Mouse (Mus musculus) forebrain, postnatal 0 days (tissue): Measurements from ENCODE around the gene Smg7. TPM values are rescaled to one million over a fixed set of nuclear protein-coding genes. Genes with fewer than 3 reads are reported as not detected.

Experiments used
- ATAC-seq: fragments of 200-750 bp; cut with Nextera tagmentation; 2 replicates; pipeline ENCODE4 v1.8.0; 2017; ENCODE audit warnings: mild to moderate bottlenecking, moderate library complexity
- DNase-seq: peaks from one replicate; pipeline ENCODE4 v3.0.0-alpha.2; 2015
- H3K27ac ChIP-seq: fragments of 300-500 bp; sonication (generic); 2 replicates; pipeline ENCODE4 v1.5.1; 2014; ENCODE audit warnings: low read depth, mild to moderate bottlenecking, antibody characterized with exemption, low read length, moderate library complexity, mixed read lengths
- H3K27me3 ChIP-seq: fragments of 300-500 bp; sonication (generic); 2 replicates; pipeline ENCODE4 v1.6.1; 2014; ENCODE audit warnings: mild to moderate bottlenecking, low read length, mixed read lengths; ENCODE audit not compliant: insufficient read depth
- H3K36me3 ChIP-seq: fragments of 300-500 bp; sonication (generic); 2 replicates; pipeline ENCODE4 v1.6.1; 2014; ENCODE audit warnings: mild to moderate bottlenecking, moderate library complexity; ENCODE audit not compliant: insufficient read depth
- H3K4me1 ChIP-seq: fragments of 300-500 bp; sonication (generic); 2 replicates; pipeline ENCODE4 v1.6.1; 2014; ENCODE audit warnings: antibody characterized with exemption; ENCODE audit not compliant: insufficient read depth
- H3K4me2 ChIP-seq: fragments of 300-500 bp; sonication (generic); 2 replicates; pipeline ENCODE4 v1.6.1; 2014; ENCODE audit warnings: low read depth, mild to moderate bottlenecking, moderate library complexity
- H3K4me3 ChIP-seq: fragments of 300-500 bp; sonication (generic); 2 replicates; pipeline ENCODE4 v1.5.1; 2014; ENCODE audit warnings: low read depth, low read length, mixed read lengths
- H3K9ac ChIP-seq: fragments of 300-500 bp; sonication (generic); 2 replicates; pipeline ENCODE4 v1.6.1; 2014; ENCODE audit warnings: mild to moderate bottlenecking
- H3K9me3 ChIP-seq: fragments of 300-500 bp; sonication (generic); 2 replicates; pipeline ENCODE4 v1.6.1; 2016; ENCODE audit warnings: low read length
- CTCF ChIP-seq: sonication (generic); IDR thresholded peaks from 2 replicates; pipeline ENCODE4 v1.5.1; 2016; ENCODE audit warnings: antibody characterized with exemption, control low read depth, low read depth
- WGBS: fragments of 180-500 bp; shearing (Covaris S2); extraction: QIAGEN DNeasy Blood & Tissue Kit; methylation state at CpG from one replicate; pipeline ENCODE4 v1.1.7; 2014; 5-methylcytosine and 5-hydroxymethylcytosine counted together
- polyA plus RNA-seq: library from polyadenylated mRNA; unstranded; fragments of >200 nt; fragmentation: Nextera tagmentation; extraction: Ambion mirVana; gene quantifications from 2 replicates; pipeline ENCODE4 v1.2.1, GENCODE M21; 2015
- total RNA-seq: library from RNA; depleted of rRNA; stranded (reverse); fragments of >200 nt; gene quantifications from 2 replicates; pipeline ENCODE4 v1.2.3, GENCODE M21; 2014

The Smg7 gene
- total and polyA plus RNA-seq, 2 experiments from 2014 or later = 26.1 to 67.7 TPM

DNA sequence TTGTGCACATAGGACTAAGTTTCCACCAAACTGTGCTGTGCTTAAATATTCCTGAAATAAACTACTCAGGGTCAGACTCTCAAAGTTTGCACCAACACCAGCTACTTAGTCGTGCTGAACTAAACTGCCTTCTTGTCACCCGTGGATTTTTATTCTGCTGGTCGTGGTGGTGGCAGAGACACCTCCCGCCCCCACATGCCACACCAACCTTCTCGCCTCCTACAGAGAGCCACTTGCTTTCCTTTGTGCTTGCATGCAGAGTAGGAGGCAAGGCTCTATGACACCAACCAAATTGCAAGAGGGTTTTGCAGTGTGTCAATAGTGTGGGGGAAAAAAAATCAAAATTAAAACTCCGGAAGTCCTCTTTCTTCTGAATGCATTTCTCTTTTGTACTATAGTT is 82.9 kb downstream of the Smg7 start:
- TF ChIP-seq CTCF = no peak
- DNase-seq (no peak), ATAC-seq (no peak)
- Histone ChIP-seq H3K4me1 (peaks cover 10% of the 10 kb centered on the region), H3K27me3 (no peaks in the 10 kb centered on the region), H3K27ac (no peak overlapping the region), H3K36me3 (no peaks in the 10 kb centered on the region), H3K9me3 (no peaks in the 10 kb centered on the region), H3K4me3 (no peak overlapping the region), H3K9ac (no peak overlapping the region), H3K4me2 (no peak overlapping the region)
- 85% methylated on average over 6 of the region's 6 CpGs for WGBS

DNA sequence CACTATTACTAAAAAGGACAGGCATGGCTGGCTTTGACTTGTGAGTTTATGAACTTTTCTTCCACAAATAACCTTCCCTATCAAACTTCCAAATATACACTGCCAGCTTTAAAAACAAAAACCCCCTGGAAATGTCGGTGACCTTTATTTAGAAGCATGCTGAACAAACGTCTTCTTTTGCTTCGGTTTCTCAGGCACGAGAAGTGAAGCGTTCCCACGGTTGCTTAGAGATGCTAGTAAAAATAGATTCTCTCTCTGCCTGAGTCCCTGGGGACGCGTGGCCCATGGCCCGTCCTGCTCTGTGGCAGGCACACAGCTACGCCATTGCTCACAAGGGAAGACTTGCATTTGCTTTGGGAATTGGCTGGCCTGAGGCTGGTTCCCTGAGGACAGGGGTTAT is 84.7 kb downstream of the Smg7 start:
- H3K4me2 ChIP-seq = no peak overlapping the region
- H3K36me3 ChIP-seq = no peaks in the 10 kb centered on the region
- peak; percentile 39 for DNase-seq
- no peaks in the 10 kb centered on the region for H3K27me3 ChIP-seq
- H3K9ac ChIP-seq = no peak overlapping the region
- H3K9me3 ChIP-seq = no peaks in the 10 kb centered on the region
- ATAC-seq = peak; percentile 58
- no peak overlapping the region for H3K4me3 ChIP-seq
- H3K4me1 ChIP-seq = peaks cover 10% of the 10 kb centered on the region
- peak overlapping the region; percentile 62 for H3K27ac ChIP-seq
- no peak for TF ChIP-seq CTCF
- 19% methylated on average over 10 of the region's 10 CpGs for WGBS

DNA sequence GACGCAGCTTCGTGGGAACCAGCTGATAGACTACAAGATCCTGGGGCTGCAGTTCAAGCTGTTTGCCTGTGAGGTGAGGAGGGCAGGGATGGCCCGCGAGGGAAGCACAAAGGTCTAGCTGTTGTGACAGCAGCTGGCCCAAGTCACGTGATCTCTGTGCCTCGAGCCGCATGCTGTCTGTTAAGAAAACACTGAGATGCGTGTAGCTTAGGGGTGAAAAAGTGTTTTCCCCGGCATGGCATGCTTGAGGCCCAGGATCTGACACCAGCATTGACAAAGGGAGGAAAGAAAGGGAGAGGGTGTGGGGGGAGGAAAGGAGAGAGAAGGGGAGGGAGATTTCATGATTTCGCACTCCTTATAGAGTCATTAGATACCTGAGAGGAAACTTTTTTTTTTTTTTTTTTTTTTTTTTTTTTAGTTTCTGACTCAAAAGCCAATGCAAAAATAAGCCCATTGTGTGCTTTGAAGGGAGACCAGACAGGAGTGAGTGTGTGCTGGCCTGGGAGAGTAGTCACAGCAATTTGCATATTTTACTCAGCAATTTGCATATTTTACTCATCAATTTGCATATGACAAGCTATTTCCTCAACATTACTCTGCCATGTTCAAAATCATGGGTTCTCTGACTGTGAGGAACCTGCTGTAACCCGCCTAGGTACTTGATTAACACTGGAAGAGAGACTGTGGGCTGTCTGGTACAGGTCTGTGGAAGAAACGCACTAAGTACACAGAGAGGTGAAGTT is 85.2 kb downstream of the Smg7 start:
- H3K27me3 ChIP-seq = no peaks in the 10 kb centered on the region
- no peaks in the 10 kb centered on the region for H3K36me3 ChIP-seq
- H3K9ac ChIP-seq = no peak overlapping the region
- 16% methylated on average over 12 of the region's 12 CpGs for WGBS
- H3K27ac ChIP-seq = peak overlapping the region; percentile 62
- peak; percentile 41 for DNase-seq
- ATAC-seq = peak; percentile 79
- no peak for TF ChIP-seq CTCF
- no peak overlapping the region for H3K4me2 ChIP-seq
- no peak overlapping the region for H3K4me3 ChIP-seq
- H3K9me3 ChIP-seq = no peaks in the 10 kb centered on the region
- peaks cover 10% of the 10 kb centered on the region for H3K4me1 ChIP-seq

- ATAC-seq (peak; percentile 68), DNase-seq (peak; percentile 62)
- H3K27ac ChIP-seq = no peak overlapping the region
- no peak overlapping the region for H3K4me2 ChIP-seq
- no peak overlapping the region for H3K9ac ChIP-seq
- H3K4me1 ChIP-seq = peaks cover 10% of the 10 kb centered on the region
- H3K9me3 ChIP-seq = no peaks in the 10 kb centered on the region
- H3K36me3 ChIP-seq = no peaks in the 10 kb centered on the region
- no peaks in the 10 kb centered on the region for H3K27me3 ChIP-seq
- WGBS = 31% methylated on average over 7 of the region's 7 CpGs
- peak; percentile 29; the same call in 1 of the 2 replicates for TF ChIP-seq CTCF
- H3K4me3 ChIP-seq = no peak overlapping the region
These were observed 87.2 kb downstream of the Smg7 start for GRCm38 (mm10) chr1:152815265-152815701.

- no peak overlapping the region for H3K27ac ChIP-seq
- peak; percentile 44; the same call in 1 of the 2 replicates for ATAC-seq
- H3K4me2 ChIP-seq = no peak overlapping the region
- no peak for DNase-seq
- TF ChIP-seq CTCF = no peak
- H3K9ac ChIP-seq = no peak overlapping the region
- WGBS = 40% methylated on average over 13 of the region's 13 CpGs
- H3K27me3 ChIP-seq = no peaks in the 10 kb centered on the region
- no peaks in the 10 kb centered on the region for H3K36me3 ChIP-seq
- H3K9me3 ChIP-seq = no peaks in the 10 kb centered on the region
- H3K4me1 ChIP-seq = no peaks in the 10 kb centered on the region
- H3K4me3 ChIP-seq = no peak overlapping the region
These were observed 91.7 kb downstream of the Smg7 start for GRCm38 (mm10) chr1:152810533-152811439.

DNA sequence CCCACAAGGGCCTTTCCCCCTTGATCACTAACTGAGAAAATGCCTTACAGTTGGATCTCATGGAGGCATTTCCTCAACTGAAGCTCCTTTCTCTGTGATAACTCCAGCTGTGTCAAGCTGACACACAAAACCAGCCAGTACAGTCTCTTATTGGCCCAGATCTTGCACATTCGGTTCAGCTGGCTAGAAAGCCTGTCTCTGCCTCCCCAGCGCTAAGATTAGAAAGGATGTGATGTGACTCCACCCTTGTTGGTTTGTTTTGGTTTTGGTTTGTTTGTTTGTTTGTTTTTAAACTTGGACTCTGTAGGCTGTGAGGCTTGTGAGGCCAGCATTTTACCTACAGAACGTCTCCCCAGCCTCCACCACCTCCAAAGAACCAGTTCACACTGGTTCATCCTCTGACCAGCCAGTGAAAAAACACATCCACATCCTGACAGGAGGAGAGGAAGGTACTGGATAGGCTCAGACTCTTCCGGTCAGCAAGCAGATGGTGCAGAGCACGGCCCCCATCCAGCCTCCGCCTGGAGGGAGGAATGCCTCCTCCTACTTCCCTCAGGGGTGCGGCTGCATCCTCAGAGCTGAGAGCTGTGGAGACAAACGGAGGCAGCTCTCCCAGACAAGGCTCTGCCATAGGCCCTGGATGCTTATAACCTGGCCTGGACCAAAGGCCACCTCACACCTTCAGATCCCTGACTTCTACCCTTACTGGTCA is 92.7 kb downstream of the Smg7 start:
- Histone ChIP-seq H3K36me3 (no peaks in the 10 kb centered on the region), H3K27me3 (no peaks in the 10 kb centered on the region), H3K9ac (no peak overlapping the region), H3K4me1 (no peaks in the 10 kb centered on the region), H3K4me3 (no peak overlapping the region), H3K9me3 (no peaks in the 10 kb centered on the region), H3K27ac (no peak overlapping the region), H3K4me2 (no peak overlapping the region)
- no peak for ATAC-seq
- no peak for DNase-seq
- WGBS = 52% methylated on average over 8 of the region's 8 CpGs
- TF ChIP-seq CTCF = no peak
